Mouse (Mus musculus) liver, adult 2 months (tissue): ENCODE results near the gene Tenm2.

Source experiments
- CTCF ChIP-seq: fragments of 200-500 bp; IDR thresholded peaks from 2 replicates; pipeline ENCODE4 v1.5.1; 2011; ENCODE audit warnings: low read depth, low read length, control low read depth
- POLR2A ChIP-seq: fragments of 200-500 bp; IDR thresholded peaks from 2 replicates; pipeline ENCODE4 v1.6.1; 2011; ENCODE audit warnings: low read length, control low read depth; ENCODE audit not compliant: insufficient read depth; ENCODE audit errors: extremely low read depth

- TF ChIP-seq CTCF: no peak
- TF ChIP-seq POLR2A: no peak
These were observed 871.3 kb downstream of the Tenm2 start for GRCm38 (mm10) chr11:36364441-36364840.
